Mouse (Mus musculus): Measurements from ENCODE around the gene Ttc12. TPM values are rescaled to one million over a fixed set of nuclear protein-coding genes. Genes with fewer than 3 reads are reported as not detected.

The Ttc12 gene
- polyA plus RNA-seq (2014; fragmentation: Nextera tagmentation; extraction: Ambion mirVana): 0.68 and 0.77 TPM in 2 replicates

- H3K9ac ChIP-seq (ENCODE audit: low read depth, low read length): peak within 1 kb of the TSS; percentile 43; the same call in 1 of the 2 replicates
- peak; percentile 73 for DNase-seq (ENCODE audit: low spot score)
- H3K9me3 ChIP-seq (ENCODE audit: control insufficient read depth, low read length): no peaks in the 10 kb centered on the region
- H3K36me3 ChIP-seq (ENCODE audit: control insufficient read depth, insufficient read depth, low read length): no peaks in the 10 kb centered on the region
- peaks cover 3% of the 10 kb centered on the region; the same call in 1 of the 2 replicates for H3K4me1 ChIP-seq (replicated peaks; ENCODE audit: control insufficient read depth, insufficient read depth, low read length)
- 2% methylated on average over 18 of the region's 18 CpGs for WGBS
- no peaks in the 10 kb centered on the region; the same call in 1 of the 2 replicates for H3K27me3 ChIP-seq (replicated peaks; ENCODE audit: control insufficient read depth, insufficient read depth, low read length)
- peak; percentile 86 for ATAC-seq (replicated peaks; ENCODE audit: low FRiP score)
- H3K4me2 ChIP-seq: peak within 1 kb of the TSS; percentile 81
- no peak within 1 kb of the TSS for H3K27ac ChIP-seq (ENCODE audit: low read depth, low read length)
- peak within 1 kb of the TSS; percentile 59 for H3K4me3 ChIP-seq (ENCODE audit: low read depth, low read length)
Measured at GRCm38 (mm10) chr9:49485892-49486311, at the start of gene Ttc12. Gene Ttc12 (minus strand): TSS chr9:49486225.

GRCm38 (mm10) chr9:49534958-49535357, 48.9 kb upstream of the Ttc12 start:
- no peaks in the 10 kb centered on the region for H3K9me3 ChIP-seq (ENCODE audit: control insufficient read depth, low read length)

GRCm38 (mm10) chr9:49533912-49534491, 48.0 kb upstream of the Ttc12 start:
- Histone ChIP-seq H3K36me3 (ENCODE audit: control insufficient read depth, insufficient read depth, low read length) (no peaks in the 10 kb centered on the region), H3K9me3 (ENCODE audit: control insufficient read depth, low read length) (no peaks in the 10 kb centered on the region), H3K27ac (ENCODE audit: low read depth, low read length) (no peak overlapping the region), H3K4me3 (ENCODE audit: low read depth, low read length) (no peak overlapping the region), H3K9ac (ENCODE audit: low read depth, low read length) (no peak overlapping the region), H3K27me3 (replicated peaks; ENCODE audit: control insufficient read depth, insufficient read depth, low read length) (no peaks in the 10 kb centered on the region), H3K4me1 (replicated peaks; ENCODE audit: control insufficient read depth, insufficient read depth, low read length) (no peaks in the 10 kb centered on the region), H3K4me2 (no peak overlapping the region)
- no peak for ATAC-seq (replicated peaks; ENCODE audit: low FRiP score)
- WGBS: 35% methylated on average over 7 of the region's 8 CpGs
- DNase-seq (ENCODE audit: low spot score): no peak

More at GRCm38 (mm10) chr9:49534958-49535357, 48.9 kb upstream of the Ttc12 start:
- ATAC-seq (replicated peaks; ENCODE audit: low FRiP score): no peak
- Histone ChIP-seq H3K4me1 (replicated peaks; ENCODE audit: control insufficient read depth, insufficient read depth, low read length) (no peaks in the 10 kb centered on the region), H3K4me2 (no peak overlapping the region), H3K4me3 (ENCODE audit: low read depth, low read length) (no peak overlapping the region), H3K9ac (ENCODE audit: low read depth, low read length) (no peak overlapping the region), H3K36me3 (ENCODE audit: control insufficient read depth, insufficient read depth, low read length) (no peaks in the 10 kb centered on the region), H3K27ac (ENCODE audit: low read depth, low read length) (no peak overlapping the region), H3K27me3 (replicated peaks; ENCODE audit: control insufficient read depth, insufficient read depth, low read length) (no peaks in the 10 kb centered on the region)
- 37% methylated on average over 4 of the region's 4 CpGs for WGBS
- DNase-seq (ENCODE audit: low spot score): no peak

- Histone ChIP-seq H3K4me1 (replicated peaks; ENCODE audit: control insufficient read depth, insufficient read depth, low read length) (no peaks in the 10 kb centered on the region), H3K4me3 (ENCODE audit: low read depth, low read length) (no peak overlapping the region), H3K27ac (ENCODE audit: low read depth, low read length) (no peak overlapping the region), H3K9me3 (ENCODE audit: control insufficient read depth, low read length) (no peaks in the 10 kb centered on the region), H3K9ac (ENCODE audit: low read depth, low read length) (no peak overlapping the region), H3K36me3 (ENCODE audit: control insufficient read depth, insufficient read depth, low read length) (no peaks in the 10 kb centered on the region), H3K4me2 (no peak overlapping the region), H3K27me3 (replicated peaks; ENCODE audit: control insufficient read depth, insufficient read depth, low read length) (no peaks in the 10 kb centered on the region)
- 63% methylated on average over 7 of the region's 7 CpGs for WGBS
- DNase-seq (ENCODE audit: low spot score) (no peak), ATAC-seq (replicated peaks; ENCODE audit: low FRiP score) (no peak)
Measured at GRCm38 (mm10) chr9:49533455-49533854, 47.4 kb upstream of the Ttc12 start.

GRCm38 (mm10) chr9:49531833-49532232, 45.8 kb upstream of the Ttc12 start:
- no peak for DNase-seq (ENCODE audit: low spot score)
- no peaks in the 10 kb centered on the region for H3K36me3 ChIP-seq (ENCODE audit: control insufficient read depth, insufficient read depth, low read length)
- H3K4me1 ChIP-seq (replicated peaks; ENCODE audit: control insufficient read depth, insufficient read depth, low read length): no peaks in the 10 kb centered on the region
- no peak for ATAC-seq (replicated peaks; ENCODE audit: low FRiP score)
- no peak overlapping the region for H3K4me2 ChIP-seq
- H3K9me3 ChIP-seq (ENCODE audit: control insufficient read depth, low read length): no peaks in the 10 kb centered on the region
- H3K27me3 ChIP-seq (replicated peaks; ENCODE audit: control insufficient read depth, insufficient read depth, low read length): no peaks in the 10 kb centered on the region
- no peak overlapping the region for H3K9ac ChIP-seq (ENCODE audit: low read depth, low read length)
- WGBS: 81% methylated on average over 6 of the region's 6 CpGs
- H3K27ac ChIP-seq (ENCODE audit: low read depth, low read length): no peak overlapping the region
- H3K4me3 ChIP-seq (ENCODE audit: low read depth, low read length): no peak overlapping the region

- Histone ChIP-seq H3K27me3 (replicated peaks; ENCODE audit: control insufficient read depth, insufficient read depth, low read length) (no peaks in the 10 kb centered on the region), H3K36me3 (ENCODE audit: control insufficient read depth, insufficient read depth, low read length) (no peaks in the 10 kb centered on the region), H3K4me1 (replicated peaks; ENCODE audit: control insufficient read depth, insufficient read depth, low read length) (no peaks in the 10 kb centered on the region), H3K4me2 (no peak overlapping the region), H3K9ac (ENCODE audit: low read depth, low read length) (no peak overlapping the region), H3K27ac (ENCODE audit: low read depth, low read length) (no peak overlapping the region), H3K4me3 (ENCODE audit: low read depth, low read length) (no peak overlapping the region), H3K9me3 (ENCODE audit: control insufficient read depth, low read length) (no peaks in the 10 kb centered on the region)
- no peak for DNase-seq (ENCODE audit: low spot score)
- 50% methylated on average over 7 of the region's 7 CpGs for WGBS
- ATAC-seq (replicated peaks; ENCODE audit: low FRiP score): no peak
Measured at GRCm38 (mm10) chr9:49531257-49531656, 45.2 kb upstream of the Ttc12 start.

GRCm38 (mm10) chr9:49530739-49531138, 44.7 kb upstream of the Ttc12 start:
- H3K36me3 ChIP-seq (ENCODE audit: control insufficient read depth, insufficient read depth, low read length): no peaks in the 10 kb centered on the region
- no peak overlapping the region for H3K4me3 ChIP-seq (ENCODE audit: low read depth, low read length)
- no peak overlapping the region for H3K9ac ChIP-seq (ENCODE audit: low read depth, low read length)
- no peaks in the 10 kb centered on the region for H3K27me3 ChIP-seq (replicated peaks; ENCODE audit: control insufficient read depth, insufficient read depth, low read length)
- DNase-seq (ENCODE audit: low spot score): no peak
- WGBS: 46% methylated on average over 4 of the region's 4 CpGs
- no peaks in the 10 kb centered on the region for H3K4me1 ChIP-seq (replicated peaks; ENCODE audit: control insufficient read depth, insufficient read depth, low read length)
- no peak overlapping the region for H3K27ac ChIP-seq (ENCODE audit: low read depth, low read length)
- H3K4me2 ChIP-seq: no peak overlapping the region
- ATAC-seq (replicated peaks; ENCODE audit: low FRiP score): no peak
- no peaks in the 10 kb centered on the region for H3K9me3 ChIP-seq (ENCODE audit: control insufficient read depth, low read length)

GRCm38 (mm10) chr9:49529366-49529959, 43.4 kb upstream of the Ttc12 start:
- Histone ChIP-seq H3K27ac (ENCODE audit: low read depth, low read length) (no peak overlapping the region), H3K9ac (ENCODE audit: low read depth, low read length) (no peak overlapping the region), H3K27me3 (replicated peaks; ENCODE audit: control insufficient read depth, insufficient read depth, low read length) (no peaks in the 10 kb centered on the region), H3K4me2 (no peak overlapping the region), H3K9me3 (ENCODE audit: control insufficient read depth, low read length) (no peaks in the 10 kb centered on the region), H3K36me3 (ENCODE audit: control insufficient read depth, insufficient read depth, low read length) (no peaks in the 10 kb centered on the region), H3K4me1 (replicated peaks; ENCODE audit: control insufficient read depth, insufficient read depth, low read length) (no peaks in the 10 kb centered on the region), H3K4me3 (ENCODE audit: low read depth, low read length) (no peak overlapping the region)
- DNase-seq (ENCODE audit: low spot score): no peak
- no peak for ATAC-seq (replicated peaks; ENCODE audit: low FRiP score)
- 70% methylated on average over 8 of the region's 8 CpGs for WGBS

- WGBS: 51% methylated on average over 10 of the region's 10 CpGs
- ATAC-seq (replicated peaks; ENCODE audit: low FRiP score): no peak
- no peak overlapping the region for H3K4me2 ChIP-seq
Measured at GRCm38 (mm10) chr9:49528943-49529342, 42.9 kb upstream of the Ttc12 start.

More at GRCm38 (mm10) chr9:49528943-49529342, 42.9 kb upstream of the Ttc12 start:
- Histone ChIP-seq H3K27me3 (replicated peaks; ENCODE audit: control insufficient read depth, insufficient read depth, low read length) (no peaks in the 10 kb centered on the region), H3K27ac (ENCODE audit: low read depth, low read length) (no peak overlapping the region), H3K4me1 (replicated peaks; ENCODE audit: control insufficient read depth, insufficient read depth, low read length) (no peaks in the 10 kb centered on the region), H3K9me3 (ENCODE audit: control insufficient read depth, low read length) (no peaks in the 10 kb centered on the region), H3K9ac (ENCODE audit: low read depth, low read length) (no peak overlapping the region), H3K4me3 (ENCODE audit: low read depth, low read length) (no peak overlapping the region), H3K36me3 (ENCODE audit: control insufficient read depth, insufficient read depth, low read length) (no peaks in the 10 kb centered on the region)
- DNase-seq (ENCODE audit: low spot score): no peak

Data from liver, embryonic 11.5 days (tissue).